Mouse (Mus musculus) testis, adult 2 months (tissue): ENCODE results near the gene Ccdc162.

ENCODE experiments used
- CTCF ChIP-seq: fragments of 200-500 bp; IDR thresholded peaks from 2 replicates; pipeline ENCODE4 v1.5.1; 2012; ENCODE audit warnings: low read depth, mild to moderate bottlenecking, inconsistent platforms, low read length, moderate library complexity; ENCODE audit not compliant: control insufficient read depth, insufficient read depth, insufficient replicate concordance
- POLR2A ChIP-seq: fragments of 200-500 bp; IDR thresholded peaks from 2 replicates; pipeline ENCODE4 v1.6.1; 2012; ENCODE audit warnings: low read depth, mild to moderate bottlenecking, inconsistent platforms, low read length, moderate library complexity; ENCODE audit not compliant: control insufficient read depth

GRCm38 (mm10) chr10:41632062-41632461 lies 84.4 kb downstream of the Ccdc162 start:
- TF ChIP-seq CTCF: no peak
- TF ChIP-seq POLR2A: no peak
